Mouse (Mus musculus) left cerebral cortex, adult 9 months (tissue): ENCODE data around the gene Col28a1.
"Not testable (repeated sequence)": the region's sequence is repeated elsewhere in the genome, so short reads cannot be mapped to it uniquely, and the experiment has no call there.

Experiments
- DNase-seq, 2 experiments: peaks; one replicate each; pipeline ENCODE4 v3.0.0; 2022; ENCODE audit warnings: low spot score in 2 of 2

Col28a1 gene

GRCm38 (mm10) chr6:8023527-8023926, 168.9 kb downstream of the Col28a1 start:
- no peak for DNase-seq

GRCm38 (mm10) chr6:7994736-7995135, 197.7 kb downstream of the Col28a1 start:
- no peak for DNase-seq

- DNase-seq = peak in 1 of 2 experiments; percentile 7
Observed at GRCm38 (mm10) chr6:7983646-7983979, 208.8 kb downstream of the Col28a1 start.

DNA sequence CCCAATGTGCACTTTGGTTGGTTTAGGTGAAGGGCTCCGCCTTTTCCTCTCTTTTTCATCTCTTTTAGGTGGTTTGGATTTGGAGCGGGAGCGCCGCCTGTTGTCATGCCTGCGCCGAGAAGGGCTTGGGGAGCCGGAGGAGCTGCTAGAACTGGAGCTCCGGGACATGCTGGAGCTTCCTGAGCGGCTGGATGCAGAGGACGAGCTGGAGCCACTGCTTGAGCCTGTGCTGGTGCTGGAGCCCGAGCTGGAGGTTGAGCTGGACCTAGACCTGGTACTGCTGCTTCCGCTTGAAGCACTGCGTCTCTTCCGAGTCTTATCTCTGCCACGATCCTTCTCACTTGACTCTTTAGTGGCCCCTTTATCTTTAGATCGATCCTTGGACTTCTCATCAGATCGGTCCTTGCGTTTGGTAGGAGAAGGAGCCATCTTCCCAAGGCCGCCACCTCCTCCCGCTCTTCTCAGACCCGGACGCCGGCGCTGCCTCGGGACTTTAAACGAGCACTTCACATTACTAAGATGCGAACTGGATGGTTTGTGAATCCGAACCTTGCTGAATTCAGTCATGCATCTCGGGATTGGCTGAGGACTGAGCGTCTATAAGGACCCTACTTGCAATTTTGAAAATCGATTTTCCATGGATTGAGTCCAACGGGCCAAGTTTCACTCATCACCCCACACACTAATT, 209.3 kb downstream of the Col28a1 start:
- not testable (repeated sequence) for DNase-seq

GRCm38 (mm10) chr6:7971020-7971760, 221.2 kb downstream of the Col28a1 start:
- DNase-seq = no peak

GRCm38 (mm10) chr6:7969376-7969775, 223.0 kb downstream of the Col28a1 start:
- no peak for DNase-seq

DNA sequence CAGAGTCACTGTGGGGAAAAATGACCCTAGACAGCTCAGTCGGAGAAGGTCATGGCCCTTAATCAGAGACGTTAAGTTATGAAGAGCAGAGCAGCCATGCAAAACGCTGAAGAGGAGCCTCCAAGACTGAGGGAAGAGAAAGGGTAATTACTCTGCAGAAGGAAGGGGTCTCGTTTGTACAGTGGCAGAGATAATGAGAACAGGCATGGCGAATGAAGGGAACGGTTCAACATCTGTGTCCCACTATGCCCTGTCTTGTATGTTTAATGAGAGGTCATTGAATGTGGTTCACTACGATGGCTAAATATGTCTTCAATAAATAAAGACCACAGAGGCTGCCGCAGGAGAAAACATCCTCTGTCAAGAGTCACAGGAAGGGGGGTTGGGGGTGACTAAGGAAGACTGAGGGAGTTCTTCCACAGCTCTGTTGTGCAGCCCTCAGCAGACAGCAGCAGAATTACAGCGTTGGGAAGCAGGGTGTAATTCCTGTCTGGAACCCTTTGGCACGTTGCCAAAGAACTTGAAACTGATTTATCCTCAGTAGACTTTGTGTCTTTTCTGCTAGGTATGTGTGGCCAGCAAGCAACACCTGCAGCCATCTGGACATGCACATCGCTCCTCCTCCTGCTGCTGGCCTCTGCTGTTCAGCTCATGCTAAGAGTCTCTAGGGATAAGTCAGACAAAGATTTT, 226.4 kb downstream of the Col28a1 start:
- DNase-seq = no peak

- DNase-seq = no peak
Observed at GRCm38 (mm10) chr6:7962749-7963148, 229.7 kb downstream of the Col28a1 start.

- DNase-seq = no peak
Observed at GRCm38 (mm10) chr6:7952208-7952607, 240.2 kb downstream of the Col28a1 start.

GRCm38 (mm10) chr6:7951778-7952177, 240.6 kb downstream of the Col28a1 start:
- DNase-seq = no peak
